Mouse (Mus musculus) MEL (cell line): Measurements from ENCODE around the gene Vps18. TPM values are rescaled to one million over a fixed set of nuclear protein-coding genes. Genes with fewer than 3 reads are reported as not detected.

Source experiments
- MAX ChIP-seq: IDR thresholded peaks from 2 replicates; pipeline ENCODE4 v1.6.1; 2011; ENCODE audit warnings: low read length, improper control_type of control experiment
- TBP ChIP-seq: IDR thresholded peaks from 2 replicates; pipeline ENCODE4 v1.8.0; 2011; ENCODE audit warnings: low read depth, low read length, improper control_type of control experiment
- polyA plus RNA-seq, 2 experiments: library from polyadenylated mRNA; stranded (reverse) in 1 of 2; unstranded in 1 of 2; fragments of >175 nt in 1 of 2; fragments of >200 nt in 1 of 2; gene quantifications; 2 replicates each; pipeline versions ENCODE4 v1.2.1 to v1.2.4; 2012; ENCODE audit warnings: low replicate concordance in 2 of 2, low read depth in 1 of 2; ENCODE audit not compliant: insufficient read length in 2 of 2, insufficient read depth in 1 of 2, missing spikeins in 1 of 2
- total RNA-seq: library from RNA; depleted of rRNA; stranded (reverse); fragments of 300-350 nt; gene quantifications from 2 replicates; pipeline ENCODE4 v1.2.3, GENCODE M21; 2012; rRNA removed

Vps18 gene
- total and polyA plus RNA-seq, 3 experiments: 28.0 to 30.4 TPM; not detected in 1

GRCm38 (mm10) chr2:119344537-119345138, 56.1 kb downstream of the Vps18 start (continued):
- no peak for TF ChIP-seq TBP
- peak; percentile 71 for TF ChIP-seq MAX

Other genes starting within 250 kb of the Vps18 start
- 23.2 and 31.7 TPM in 2 replicates for gene Knl1, start 241.6 kb upstream of the Vps18 start, total RNA-seq
- gene Knl1, start 241.6 kb upstream of the Vps18 start, polyA plus RNA-seq: 100 to 1,000 TPM in 1 of 2 experiments, 10 to 100 TPM in 1; 18.6 to 160 TPM
- 23.5 and 24.3 TPM in 2 replicates for gene Rad51, start 175.9 kb upstream of the Vps18 start, total RNA-seq
- 10 to 100 TPM in 1 of 2 experiments, not detected in 1; 51.8 TPM for gene Rad51, start 175.9 kb upstream of the Vps18 start, polyA plus RNA-seq
- 44.7 and 57.4 TPM in 2 replicates for gene Rmdn3, start 131.7 kb upstream of the Vps18 start, total RNA-seq
- 10 to 100 TPM in 1 of 2 experiments, not detected in 1; 52.5 TPM for gene Rmdn3, start 131.7 kb upstream of the Vps18 start, polyA plus RNA-seq
- not detected in 2 replicates for gene Gchfr, start 121.0 kb upstream of the Vps18 start, total RNA-seq
- not detected for gene Gchfr, start 121.0 kb upstream of the Vps18 start, polyA plus RNA-seq
- 0.07 TPM in 1 of 2 replicates, not detected in the other for gene Gm14137, start 114.2 kb upstream of the Vps18 start, total RNA-seq
- under 1 TPM in 1 of 2 experiments, not detected in 1; 0.71 TPM for gene Gm14137, start 114.2 kb upstream of the Vps18 start, polyA plus RNA-seq
- 30.3 and 37.4 TPM in 2 replicates for gene Zfyve19, start 80.1 kb upstream of the Vps18 start, total RNA-seq
- gene Zfyve19, start 80.1 kb upstream of the Vps18 start, polyA plus RNA-seq: 10 to 100 TPM in 1 of 2 experiments, not detected in 1; 52.5 TPM
- gene Dnajc17, start 79.9 kb upstream of the Vps18 start, total RNA-seq: 13.0 and 14.7 TPM in 2 replicates
- 10 to 100 TPM in 1 of 2 experiments, not detected in 1; 15.8 TPM for gene Dnajc17, start 79.9 kb upstream of the Vps18 start, polyA plus RNA-seq
- gene Ppp1r14d, start 58.8 kb upstream of the Vps18 start, total RNA-seq: not detected in 2 replicates
- gene Ppp1r14d, start 58.8 kb upstream of the Vps18 start, polyA plus RNA-seq: not detected
- gene Spint1, start 51.4 kb upstream of the Vps18 start, total RNA-seq: not detected in 2 replicates
- not detected for gene Spint1, start 51.4 kb upstream of the Vps18 start, polyA plus RNA-seq
- not detected in 2 replicates for gene Rhov, start 17.5 kb upstream of the Vps18 start, total RNA-seq
- gene Rhov, start 17.5 kb upstream of the Vps18 start, polyA plus RNA-seq: not detected
- gene Dll4, start 37.0 kb downstream of the Vps18 start, total RNA-seq: 0.16 TPM in 1 of 2 replicates, not detected in the other
- under 1 TPM in 1 of 2 experiments, not detected in 1; 0.18 TPM for gene Dll4, start 37.0 kb downstream of the Vps18 start, polyA plus RNA-seq
- gene Chac1, start 62.5 kb downstream of the Vps18 start, total RNA-seq: 3.6 and 33.0 TPM in 2 replicates
- gene Chac1, start 62.5 kb downstream of the Vps18 start, polyA plus RNA-seq: 1 to 10 TPM in 1 of 2 experiments, not detected in 1; 6.4 TPM
- 13.9 and 16.3 TPM in 2 replicates for gene Ino80, start 188.9 kb downstream of the Vps18 start, total RNA-seq
- 10 to 100 TPM; 23.1 to 37.9 TPM for gene Ino80, start 188.9 kb downstream of the Vps18 start, polyA plus RNA-seq